In the genomic region with DNA sequence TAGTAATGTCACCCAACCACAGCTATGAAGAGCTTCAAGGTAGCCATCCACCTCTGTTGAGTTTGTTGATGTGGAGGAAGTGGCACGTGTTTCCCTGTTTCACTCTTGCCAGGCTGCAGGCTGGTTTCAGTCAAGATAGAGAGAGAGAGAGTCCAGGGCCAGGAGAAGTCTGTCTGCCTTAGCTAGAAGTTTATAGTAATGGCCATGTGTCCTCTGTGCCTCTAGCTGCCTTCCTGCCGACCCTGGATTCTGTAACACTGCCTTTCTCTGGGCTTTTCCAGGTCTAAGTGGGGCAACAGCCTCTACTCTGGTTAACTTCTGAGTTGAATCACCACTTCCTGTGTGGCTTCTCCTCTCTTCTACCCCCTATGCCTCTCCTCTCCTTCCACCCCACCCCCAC, we compare ENCODE assay signal across 17 mouse cellular contexts.
A peak's percentile ranks its signal among the peaks of the same experiment; 100 is the strongest.
DNase-seq lines count a peak whose midpoint lies in the region; ATAC-seq and TF ChIP-seq lines count a peak whose summit lies in the region.
"Had no signal": no experiment of that assay in that cellular context is flagged by ENCODE, and none has a peak within 500 bp of the region (broad histone marks: within the 10 kb centered on the region; RNA-seq: fewer than 3 reads in every experiment).

No protein-coding gene starts in this region.

- H3K4me2 ChIP-seq in CH12.LX (ENCODE audit: insufficient read depth, low read depth, poor library complexity, severe bottlenecking) = peak overlapping the region; percentile 41
- H3K4me2 ChIP-seq in midbrain, postnatal 0 days (ENCODE audit: low read depth, low read length, poor library complexity, severe bottlenecking) = no peak overlapping the region
- H3K4me2 ChIP-seq: embryonic facial prominence, embryonic 12.5 days; limb, embryonic 13.5 days had no signal

- peak; percentile 93 for TF ChIP-seq EP300 in CH12.LX (IDR thresholded peaks at IDR 0.05; ENCODE audit: low read length)

- H3K9me3 ChIP-seq in CH12.LX (replicated peaks; ENCODE audit: low read length) = no peaks in the 10 kb centered on the region
- no peaks in the 10 kb centered on the region for H3K9me3 ChIP-seq in midbrain, postnatal 0 days (ENCODE audit: low read length)
- H3K9me3 ChIP-seq: embryonic facial prominence, embryonic 12.5 days; limb, embryonic 13.5 days had no signal

- no peaks in the 10 kb centered on the region for H3K36me3 ChIP-seq in CH12.LX (replicated peaks in 1 of 2; ENCODE audit: control insufficient read depth in 1 of 2, insufficient read depth in 1 of 2, low read length in 1 of 2)
- H3K36me3 ChIP-seq in midbrain, postnatal 0 days (ENCODE audit: insufficient read depth, low read length) = no peaks in the 10 kb centered on the region
- H3K36me3 ChIP-seq: embryonic facial prominence, embryonic 12.5 days; limb, embryonic 13.5 days had no signal

- peak; percentile 34 to 38 for DNase-seq in B cell, adult 2 months
- DNase-seq in CH12.LX (ENCODE audit: extremely low read depth) = peak; percentile 69
- peak; percentile 54 to 62 for DNase-seq in thymus, postnatal 10 days (ENCODE audit: low spot score in 2 of 2)
- no peak for DNase-seq in urinary bladder, postnatal 4 days (ENCODE audit: low spot score in 2 of 2)
- DNase-seq in layer of hippocampus, postnatal 36 days = no peak
- DNase-seq in midbrain, postnatal 0 days (ENCODE audit: low spot score) = no peak
- DNase-seq: adrenal gland, postnatal 25 days; cerebellum, postnatal 36 days; gastrocnemius, adult 2 months; heart, postnatal 4 days; kidney, postnatal 25 days had no signal

- TF ChIP-seq RAD21 in CH12.LX (IDR thresholded peaks at IDR 0.05; ENCODE audit: low read depth, low read length) = no peak; the same call in 1 of the 2 replicates

- no peak overlapping the region for H3K4me3 ChIP-seq in CH12.LX (replicated peaks in 1 of 3; ENCODE audit: low read depth in 2 of 3, low read length in 2 of 3, poor library complexity in 1 of 3)
- no peak overlapping the region for H3K4me3 ChIP-seq in midbrain, postnatal 0 days (ENCODE audit: low read depth, low read length)
- H3K4me3 ChIP-seq: embryonic facial prominence, embryonic 12.5 days; gastrocnemius, adult 2 months; limb, embryonic 13.5 days had no signal

- peak overlapping the region; percentile 32; the same call in 1 of the 2 replicates for H3K9ac ChIP-seq in CH12.LX (ENCODE audit: insufficient read depth, low read depth)
- no peak overlapping the region for H3K9ac ChIP-seq in midbrain, postnatal 0 days (replicated peaks; ENCODE audit: low read length, poor library complexity, severe bottlenecking)
- H3K9ac ChIP-seq: embryonic facial prominence, embryonic 12.5 days; limb, embryonic 13.5 days had no signal

- dilution Hi-C loops in CH12.LX (cut with MboI; ENCODE audit: extremely low pct_ligation_motif_present, extremely low pct_unique_long_range_greater_than_20kb, low sequenced_read_pairs) = no loop called here

- ATAC-seq in megakaryocyte, adult 5-6 weeks (ENCODE audit: poor library complexity, severe bottlenecking) = peak; percentile 67
- ATAC-seq in midbrain, postnatal 0 days (ENCODE audit: low FRiP score) = no peak
- ATAC-seq: intestine, embryonic 16.5 days; midbrain, embryonic 16.5 days had no signal

- no peaks in the 10 kb centered on the region for H3K79me2 ChIP-seq in CH12.LX (replicated peaks; ENCODE audit: control insufficient read depth, extremely low read depth, insufficient read depth, poor library complexity, severe bottlenecking)

- TF ChIP-seq POLR2A in CH12.LX (IDR thresholded peaks at IDR 0.05; ENCODE audit: low read depth, low read length) = no peak

- H3K4me1 ChIP-seq in CH12.LX (ENCODE audit: control insufficient read depth in 1 of 2, insufficient read depth in 2 of 2) = peaks cover 17 to 56% of the 10 kb centered on the region in 2 experiments
- 0 out of 2 replicates have a peak, but pooled peaks cover 3% of the 10 kb centered on the region for H3K4me1 ChIP-seq in midbrain, postnatal 0 days (ENCODE audit: insufficient read depth, low read length)

- no peak for TF ChIP-seq CTCF in CH12.LX (conservative IDR thresholded peaks at IDR 0.05 in 1 of 2, IDR thresholded peaks at IDR 0.05 in 1 of 2; ENCODE audit: low read depth in 2 of 2, low read length in 2 of 2)
- TF ChIP-seq CTCF in midbrain, postnatal 0 days (IDR thresholded peaks at IDR 0.05) = no peak

- peak overlapping the region; percentile 65 for H3K27ac ChIP-seq in CH12.LX (ENCODE audit: insufficient read depth, low read depth)
- H3K27ac ChIP-seq in midbrain, postnatal 0 days (ENCODE audit: low read depth, low read length) = no peak overlapping the region
- H3K27ac ChIP-seq: embryonic facial prominence, embryonic 12.5 days; limb, embryonic 13.5 days; macrophage had no signal

- H3K27me3 ChIP-seq in CH12.LX (replicated peaks) = no peaks in the 10 kb centered on the region
- no peaks in the 10 kb centered on the region for H3K27me3 ChIP-seq in midbrain, postnatal 0 days (ENCODE audit: insufficient read depth, low read length)
- H3K27me3 ChIP-seq: embryonic facial prominence, embryonic 12.5 days; limb, embryonic 13.5 days had no signal

- in situ Hi-C loops in CH12.LX (cut with MboI; ENCODE audit: low pct_ligation_motif_present, low pct_unique_long_range_greater_than_20kb, low sequenced_read_pairs) = no loop called here

- 87% methylated on average over 2 of the region's 2 CpGs for WGBS in midbrain, postnatal 0 days

TF ChIP-seq in CH12.LX, 34 proteins besides CTCF, POLR2A, EP300 and RAD21:
- TF ChIP-seq NELFE (IDR thresholded peaks at IDR 0.05; ENCODE audit: low read depth, low read length) = no peak
- TF ChIP-seq UBTF (IDR thresholded peaks at IDR 0.05; ENCODE audit: low read depth, low read length) = no peak
- TF ChIP-seq ZKSCAN1 (IDR thresholded peaks at IDR 0.05; ENCODE audit: borderline replicate concordance, low read depth, low read length) = no peak
- TF ChIP-seq SIN3A (IDR thresholded peaks at IDR 0.05; ENCODE audit: low read length) = peak; percentile 70; the same call in 1 of the 2 replicates
- TF ChIP-seq ZMIZ1 (IDR thresholded peaks at IDR 0.05; ENCODE audit: low read depth, low read length) = no peak
- TF ChIP-seq PAX5 (IDR thresholded peaks at IDR 0.05; ENCODE audit: low read length) = no peak
- peak; percentile 95 for TF ChIP-seq IRF4 (IDR thresholded peaks at IDR 0.05; ENCODE audit: low read depth, low read length)
- no peak for TF ChIP-seq USF1 (IDR thresholded peaks at IDR 0.05; ENCODE audit: low read depth, low read length)
- TF ChIP-seq E2F4 (IDR thresholded peaks at IDR 0.05; ENCODE audit: insufficient replicate concordance, low read depth, low read length) = 0 out of 2 replicates have a peak, but pooled peaks have one; percentile 10
- peak; percentile 64 for TF ChIP-seq ETS1 (conservative IDR thresholded peaks at IDR 0.05; ENCODE audit: low read depth, low read length)
- TF ChIP-seq JUN (IDR thresholded peaks at IDR 0.05; ENCODE audit: insufficient read depth, low read depth, low read length) = peak; percentile 62
- no peak for TF ChIP-seq HCFC1 (IDR thresholded peaks at IDR 0.05; ENCODE audit: low read depth, low read length)
- no peak for TF ChIP-seq ZNF384 (IDR thresholded peaks at IDR 0.05; ENCODE audit: low read depth, low read length)
- no peak for TF ChIP-seq CHD1 (IDR thresholded peaks at IDR 0.05; ENCODE audit: low read depth, low read length)
- TF ChIP-seq ELF1 (IDR thresholded peaks at IDR 0.05; ENCODE audit: low read depth, low read length) = peak; percentile 38; the same call in 1 of the 2 replicates
- peak; percentile 38; the same call in 1 of the 2 replicates for TF ChIP-seq MXI1 (IDR thresholded peaks at IDR 0.05; ENCODE audit: low read depth, low read length)
- TF ChIP-seq TCF12 (IDR thresholded peaks at IDR 0.05; ENCODE audit: low read depth, low read length) = peak; percentile 78
- peak; percentile 82 for TF ChIP-seq MYC (IDR thresholded peaks at IDR 0.05; ENCODE audit: low read depth, low read length)
- TF ChIP-seq CHD2 (IDR thresholded peaks at IDR 0.05; ENCODE audit: low read length) = peak; percentile 95
- peak; percentile 90 for TF ChIP-seq MAZ (IDR thresholded peaks at IDR 0.05; ENCODE audit: low read depth, low read length)
- 0 out of 2 replicates have a peak, but pooled peaks have one; percentile 24 for TF ChIP-seq TBP (conservative IDR thresholded peaks at IDR 0.05; ENCODE audit: low read depth, low read length)
- 0 out of 2 replicates have a peak, but pooled peaks have one; percentile 22 for TF ChIP-seq MAFK (IDR thresholded peaks at IDR 0.05; ENCODE audit: insufficient replicate concordance, low read length)
- TF ChIP-seq GABPA (IDR thresholded peaks at IDR 0.05; ENCODE audit: insufficient replicate concordance, low read depth, low read length) = no peak
- TF ChIP-seq MAX (IDR thresholded peaks at IDR 0.05; ENCODE audit: low read length) = peak; percentile 84
- peak; percentile 83 for TF ChIP-seq JUND (conservative IDR thresholded peaks at IDR 0.05; ENCODE audit: low read depth, low read length)
- no peak for TF ChIP-seq USF2 (conservative IDR thresholded peaks at IDR 0.05; ENCODE audit: low read depth, low read length)
- no peak for TF ChIP-seq ZC3H11A (IDR thresholded peaks at IDR 0.05; ENCODE audit: low read depth, low read length)
- no peak for TF ChIP-seq SMC3 (IDR thresholded peaks at IDR 0.05; ENCODE audit: low read depth, low read length)
- no peak for TF ChIP-seq NRF1 (IDR thresholded peaks at IDR 0.05; ENCODE audit: low read depth, low read length)
- peak; percentile 89 for TF ChIP-seq MEF2A (IDR thresholded peaks at IDR 0.05; ENCODE audit: borderline replicate concordance, low read depth, low read length)
- TF ChIP-seq POLR2AphosphoS2 (IDR thresholded peaks at IDR 0.05; ENCODE audit: low read depth, low read length) = no peak
- peak; percentile 88 for TF ChIP-seq RCOR1 (conservative IDR thresholded peaks at IDR 0.05; ENCODE audit: low read depth, low read length)
- peak; percentile 96 for TF ChIP-seq BHLHE40 (IDR thresholded peaks at IDR 0.05; ENCODE audit: low read depth, low read length)
- no peak for TF ChIP-seq KAT2A (IDR thresholded peaks at IDR 0.05; ENCODE audit: insufficient replicate concordance, low read length)

Comparison
In these comparisons a context has a peak if more than half of its experiments do, and no peak if none do; other contexts are left out.
1. DNase-seq: peak in B cell, adult 2 months (2 of 2), CH12.LX (single experiment) and thymus, postnatal 10 days (2 of 2); none in urinary bladder, postnatal 4 days (0 of 2), layer of hippocampus, postnatal 36 days (0 of 2) and midbrain, postnatal 0 days (single experiment).